Mouse (Mus musculus) hindbrain, embryonic 16.5 days (tissue): ENCODE data around the gene Ddah2. TPM values are rescaled to one million over a fixed set of nuclear protein-coding genes. Genes with fewer than 3 reads are reported as not detected.

Experiments used
- ATAC-seq: fragments of 200-750 bp; cut with Nextera tagmentation; 2 replicates; pipeline ENCODE4 v1.8.0; 2017; ENCODE audit warnings: moderate TSS enrichment, moderate library complexity
- H3K27ac ChIP-seq: fragments of 300-500 bp; sonication (generic); 2 replicates; pipeline ENCODE4 v1.5.1; 2014; ENCODE audit warnings: low read depth, mild to moderate bottlenecking, control low read depth, low read length, moderate library complexity
- H3K27me3 ChIP-seq: fragments of 300-500 bp; sonication (generic); replicated peaks from 2 replicates; pipeline ENCODE4 v1.6.1; 2014; ENCODE audit warnings: low read length; ENCODE audit not compliant: control insufficient read depth, insufficient read depth
- H3K36me3 ChIP-seq: fragments of 300-500 bp; sonication (generic); 2 replicates; pipeline ENCODE4 v1.6.1; 2014; ENCODE audit warnings: mild to moderate bottlenecking, low read length, moderate library complexity, mixed read lengths; ENCODE audit not compliant: control insufficient read depth, insufficient read depth
- H3K4me1 ChIP-seq: fragments of 300-500 bp; sonication (generic); 2 replicates; pipeline ENCODE4 v1.6.1; 2014; ENCODE audit warnings: low read depth, low read length; ENCODE audit not compliant: control insufficient read depth, insufficient read depth
- H3K4me2 ChIP-seq: fragments of 300-500 bp; sonication (generic); 2 replicates; pipeline ENCODE4 v1.6.1; 2014; ENCODE audit warnings: mild to moderate bottlenecking, low read length, control low read depth, moderate library complexity
- H3K4me3 ChIP-seq: fragments of 300-500 bp; sonication (generic); 2 replicates; pipeline ENCODE4 v1.5.1; 2014; ENCODE audit warnings: mild to moderate bottlenecking, low read length, control low read depth, moderate library complexity
- H3K9ac ChIP-seq: fragments of 300-500 bp; sonication (generic); 2 replicates; pipeline ENCODE4 v1.6.1; 2014; ENCODE audit warnings: low read depth, mild to moderate bottlenecking, control low read depth, low read length, moderate library complexity
- H3K9me3 ChIP-seq: fragments of 300-500 bp; sonication (generic); 2 replicates; pipeline ENCODE4 v1.6.1; 2014; ENCODE audit warnings: mild to moderate bottlenecking, low read length, moderate library complexity; ENCODE audit not compliant: control insufficient read depth
- WGBS: fragments of 180-500 bp; shearing (Covaris S2); extraction: QIAGEN DNeasy Blood & Tissue Kit; methylation state at CpG from one replicate; pipeline ENCODE4 v1.1.7; 2014; 5-methylcytosine and 5-hydroxymethylcytosine counted together
- polyA plus RNA-seq: library from polyadenylated mRNA; unstranded; fragments of >200 nt; fragmentation: Nextera tagmentation; extraction: Ambion mirVana; gene quantifications from 2 replicates; pipeline ENCODE4 v1.2.1, GENCODE M21; 2015

Ddah2 gene
- polyA plus RNA-seq, 1 experiment from 2014 or later = 363 TPM

GRCm38 (mm10) chr17:35104754-35105153 is 45.9 kb downstream of the Ddah2 start:
- no peak overlapping the region for H3K4me3 ChIP-seq
- ATAC-seq = no peak
- no peaks in the 10 kb centered on the region for H3K27me3 ChIP-seq
- H3K27ac ChIP-seq = no peak overlapping the region
- H3K4me1 ChIP-seq = peaks cover 3% of the 10 kb centered on the region
- WGBS = 77% methylated on average over 6 of the region's 6 CpGs
- no peak overlapping the region for H3K9ac ChIP-seq
- peaks cover 37% of the 10 kb centered on the region for H3K36me3 ChIP-seq
- no peaks in the 10 kb centered on the region for H3K9me3 ChIP-seq
- no peak overlapping the region for H3K4me2 ChIP-seq

GRCm38 (mm10) chr17:35105740-35106389 is 47.0 kb downstream of the Ddah2 start:
- peak overlapping the region; percentile 44 for H3K4me2 ChIP-seq
- H3K27me3 ChIP-seq = no peaks in the 10 kb centered on the region
- H3K4me3 ChIP-seq = 0 out of 2 replicates have a peak overlapping the region, but pooled peaks have one; percentile 10
- ATAC-seq = 0 out of 2 replicates have a peak, but pooled peaks have one; percentile 18
- WGBS = 25% methylated on average over 13 of the region's 13 CpGs
- peaks cover 27% of the 10 kb centered on the region for H3K36me3 ChIP-seq
- peaks cover 3% of the 10 kb centered on the region for H3K4me1 ChIP-seq
- H3K9ac ChIP-seq = peak overlapping the region; percentile 57; the same call in 1 of the 2 replicates
- H3K27ac ChIP-seq = 0 out of 2 replicates have a peak overlapping the region, but pooled peaks have one; percentile 27
- H3K9me3 ChIP-seq = no peaks in the 10 kb centered on the region

GRCm38 (mm10) chr17:35106522-35106921 is 47.7 kb downstream of the Ddah2 start:
- Histone ChIP-seq H3K9ac (no peak overlapping the region), H3K4me2 (no peak overlapping the region), H3K27me3 (no peaks in the 10 kb centered on the region), H3K9me3 (no peaks in the 10 kb centered on the region), H3K27ac (no peak overlapping the region), H3K36me3 (peaks cover 21% of the 10 kb centered on the region), H3K4me1 (peaks cover 3% of the 10 kb centered on the region), H3K4me3 (no peak overlapping the region)
- 54% methylated on average over 3 of the region's 3 CpGs for WGBS
- peak; percentile 57; the same call in 1 of the 2 replicates for ATAC-seq

- 86% methylated on average over 6 of the region's 6 CpGs for WGBS
- no peak for ATAC-seq
Measured at GRCm38 (mm10) chr17:35108097-35108496, 49.3 kb downstream of the Ddah2 start, which contains the start of gene Ly6g5c. Gene Ly6g5c, plus strand, starts transcription at chr17:35108279.

More at GRCm38 (mm10) chr17:35108097-35108496, 49.3 kb downstream of the Ddah2 start, which contains the start of gene Ly6g5c:
- Histone ChIP-seq H3K27me3 (no peaks in the 10 kb centered on the region), H3K9me3 (no peaks in the 10 kb centered on the region), H3K9ac (no peak within 1 kb of the TSS), H3K4me2 (no peak within 1 kb of the TSS), H3K27ac (no peak within 1 kb of the TSS), H3K4me1 (peaks cover 3% of the 10 kb centered on the region), H3K36me3 (peaks cover 5% of the 10 kb centered on the region), H3K4me3 (no peak within 1 kb of the TSS)

Other genes starting within 250 kb of the Ddah2 start
- gene Stk19, start 222.1 kb upstream of the Ddah2 start, polyA plus RNA-seq = 41.2 and 43.1 TPM in 2 replicates
- gene Dxo, start 222.0 kb upstream of the Ddah2 start, polyA plus RNA-seq = 68.4 and 68.9 TPM in 2 replicates
- 57.1 and 62.6 TPM in 2 replicates for gene Skiv2l, start 208.8 kb upstream of the Ddah2 start, polyA plus RNA-seq
- gene Nelfe, start 208.6 kb upstream of the Ddah2 start, polyA plus RNA-seq = 78.9 and 83.3 TPM in 2 replicates
- 1.6 and 2.1 TPM in 2 replicates for gene Cfb, start 196.5 kb upstream of the Ddah2 start, polyA plus RNA-seq
- 9.2 and 9.6 TPM in 2 replicates for gene Zbtb12, start 179.6 kb upstream of the Ddah2 start, polyA plus RNA-seq
- gene Gm20547, start 177.0 kb upstream of the Ddah2 start, polyA plus RNA-seq = not detected in 2 replicates
- 1.8 and 2.8 TPM in 2 replicates for gene C2, start 160.8 kb upstream of the Ddah2 start, polyA plus RNA-seq
- gene Ehmt2, start 160.6 kb upstream of the Ddah2 start, polyA plus RNA-seq = 81.9 and 95.3 TPM in 2 replicates
- 0.21 TPM in 1 of 2 replicates, not detected in the other for gene Slc44a4, start 144.6 kb upstream of the Ddah2 start, polyA plus RNA-seq
- 41.7 and 42.1 TPM in 2 replicates for gene Neu1, start 127.8 kb upstream of the Ddah2 start, polyA plus RNA-seq
- 0.45 and 0.74 TPM in 2 replicates for gene Hspa1b, start 99.8 kb upstream of the Ddah2 start, polyA plus RNA-seq
- gene Gm20481, start 89.1 kb upstream of the Ddah2 start, polyA plus RNA-seq = not detected in 2 replicates
- 15.3 and 18.1 TPM in 2 replicates for gene Hspa1a, start 86.9 kb upstream of the Ddah2 start, polyA plus RNA-seq
- 1.4 and 1.6 TPM in 2 replicates for gene Hspa1l, start 86.3 kb upstream of the Ddah2 start, polyA plus RNA-seq
- 106 and 113 TPM in 2 replicates for gene Lsm2, start 77.2 kb upstream of the Ddah2 start, polyA plus RNA-seq
- gene Vars, start 58.0 kb upstream of the Ddah2 start, polyA plus RNA-seq = 50.7 and 61.7 TPM in 2 replicates
- gene Vwa7, start 42.5 kb upstream of the Ddah2 start, polyA plus RNA-seq = 0.08 and 0.19 TPM in 2 replicates
- 1.7 TPM in 2 replicates for gene Sapcd1, start 31.0 kb upstream of the Ddah2 start, polyA plus RNA-seq
- 1.8 and 2.5 TPM in 2 replicates for gene Msh5, start 12.3 kb upstream of the Ddah2 start, polyA plus RNA-seq
- 85.2 and 88.5 TPM in 2 replicates for gene Clic1, start 9.1 kb upstream of the Ddah2 start, polyA plus RNA-seq
- not detected in 2 replicates for gene Ly6g6c, start 6.4 kb downstream of the Ddah2 start, polyA plus RNA-seq
- 0.13 and 0.21 TPM in 2 replicates for gene Mpig6b, start 7.1 kb downstream of the Ddah2 start, polyA plus RNA-seq
- gene Ly6g6e, start 17.9 kb downstream of the Ddah2 start, polyA plus RNA-seq = 0.16 and 0.34 TPM in 2 replicates
- gene Ly6g6d, start 19.0 kb downstream of the Ddah2 start, polyA plus RNA-seq = 0.68 and 1.0 TPM in 2 replicates
- 0.22 TPM in 1 of 2 replicates, not detected in the other for gene Ly6g6f, start 26.6 kb downstream of the Ddah2 start, polyA plus RNA-seq
- 113 and 115 TPM in 2 replicates for gene Abhd16a, start 30.2 kb downstream of the Ddah2 start, polyA plus RNA-seq
- gene Ly6g5c, start 49.2 kb downstream of the Ddah2 start, polyA plus RNA-seq = not detected in 2 replicates
- 0.93 and 1.5 TPM in 2 replicates for gene Ly6g5b, start 56.4 kb downstream of the Ddah2 start, polyA plus RNA-seq
- gene Gpank1, start 62.4 kb downstream of the Ddah2 start, polyA plus RNA-seq = 20.7 and 23.7 TPM in 2 replicates
- gene Csnk2b, start 63.0 kb downstream of the Ddah2 start, polyA plus RNA-seq = 319 and 346 TPM in 2 replicates
- gene D17H6S53E, start 67.3 kb downstream of the Ddah2 start, polyA plus RNA-seq = 8.9 TPM in 2 replicates
- not detected in 2 replicates for gene Apom, start 73.0 kb downstream of the Ddah2 start, polyA plus RNA-seq
- gene Bag6, start 76.1 kb downstream of the Ddah2 start, polyA plus RNA-seq = 50.9 and 65.2 TPM in 2 replicates
- 138 and 153 TPM in 2 replicates for gene Prrc2a, start 105.9 kb downstream of the Ddah2 start, polyA plus RNA-seq
- 5.6 and 10.1 TPM in 2 replicates for gene Aif1, start 117.0 kb downstream of the Ddah2 start, polyA plus RNA-seq
- gene Lst1, start 129.4 kb downstream of the Ddah2 start, polyA plus RNA-seq = 4.8 and 7.3 TPM in 2 replicates
- gene Ltb, start 135.4 kb downstream of the Ddah2 start, polyA plus RNA-seq = 1.1 and 1.2 TPM in 2 replicates
- not detected in 2 replicates for gene Tnf, start 143.0 kb downstream of the Ddah2 start, polyA plus RNA-seq
- gene Lta, start 146.3 kb downstream of the Ddah2 start, polyA plus RNA-seq = 0.37 and 0.80 TPM in 2 replicates
- gene Gm16181, start 161.8 kb downstream of the Ddah2 start, polyA plus RNA-seq = 0.34 and 0.45 TPM in 2 replicates
- gene Atp6v1g2, start 174.6 kb downstream of the Ddah2 start, polyA plus RNA-seq = 140 and 151 TPM in 2 replicates
- gene Nfkbil1, start 176.8 kb downstream of the Ddah2 start, polyA plus RNA-seq = 9.8 and 10.1 TPM in 2 replicates
- 331 and 355 TPM in 2 replicates for gene Ddx39b, start 182.7 kb downstream of the Ddah2 start, polyA plus RNA-seq
- 125 and 134 TPM in 2 replicates for gene H2-D1, start 203.7 kb downstream of the Ddah2 start, polyA plus RNA-seq